Mouse (Mus musculus) kidney, postnatal 25 days (tissue): ENCODE measurements around the gene Cers6.

ENCODE experiments used
- DNase-seq, 2 experiments: peaks; one replicate each; pipeline ENCODE4 v3.0.0; 2021; ENCODE audit warnings: mixed read lengths in 2 of 2

Cers6 gene

GRCm38 (mm10) chr2:69077189-69077588, 215.9 kb downstream of the Cers6 start:
- peak; percentile 5 to 40 for DNase-seq

GRCm38 (mm10) chr2:69080760-69081159, 219.5 kb downstream of the Cers6 start:
- DNase-seq, result no peak

GRCm38 (mm10) chr2:69082499-69083197, 221.4 kb downstream of the Cers6 start:
- no peak for DNase-seq

DNA sequence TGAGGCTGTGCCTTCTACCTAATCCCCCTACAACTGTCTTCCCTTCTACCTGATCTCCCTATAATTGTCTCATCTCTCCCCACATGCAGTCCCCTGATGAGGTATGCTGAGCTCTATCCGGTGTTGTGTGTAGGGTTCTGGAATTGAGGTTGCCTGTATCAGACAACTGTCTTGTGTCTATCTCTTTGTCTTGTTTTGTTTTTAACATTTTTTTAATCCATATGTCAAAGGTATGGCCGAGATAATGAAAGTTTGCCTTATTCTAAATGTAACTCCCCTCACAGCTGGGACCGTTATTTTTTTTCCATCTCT, 221.9 kb downstream of the Cers6 start:
- DNase-seq, result no peak

- no peak for DNase-seq
Measured at GRCm38 (mm10) chr2:69084416-69084815, 223.2 kb downstream of the Cers6 start.

- DNase-seq, result no peak
Measured at GRCm38 (mm10) chr2:69086505-69087260, 225.4 kb downstream of the Cers6 start.

DNA sequence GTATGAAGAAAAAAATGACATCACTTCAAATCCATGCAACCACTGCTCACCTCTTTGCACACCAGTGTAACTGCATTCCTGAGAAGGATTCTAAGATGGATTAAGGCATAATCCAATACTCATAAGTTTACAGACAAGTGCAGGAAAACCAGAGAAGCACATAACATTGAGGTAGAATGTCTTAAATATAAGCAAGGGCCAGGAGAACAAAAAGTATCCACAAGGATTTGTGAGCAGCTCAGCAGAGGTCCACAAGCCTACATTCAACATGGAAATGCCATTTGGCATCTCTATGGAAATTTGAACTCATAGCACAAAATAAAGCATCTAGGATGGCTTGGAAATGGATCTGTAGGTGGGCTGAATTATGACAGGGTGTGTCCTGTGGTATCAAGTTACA, 234.6 kb downstream of the Cers6 start:
- DNase-seq, result no peak

GRCm38 (mm10) chr2:69096821-69097220, 235.6 kb downstream of the Cers6 start:
- DNase-seq, result no peak

GRCm38 (mm10) chr2:69097526-69097925, 236.3 kb downstream of the Cers6 start:
- DNase-seq, result no peak

GRCm38 (mm10) chr2:69098701-69099100, 237.5 kb downstream of the Cers6 start:
- no peak for DNase-seq

DNA sequence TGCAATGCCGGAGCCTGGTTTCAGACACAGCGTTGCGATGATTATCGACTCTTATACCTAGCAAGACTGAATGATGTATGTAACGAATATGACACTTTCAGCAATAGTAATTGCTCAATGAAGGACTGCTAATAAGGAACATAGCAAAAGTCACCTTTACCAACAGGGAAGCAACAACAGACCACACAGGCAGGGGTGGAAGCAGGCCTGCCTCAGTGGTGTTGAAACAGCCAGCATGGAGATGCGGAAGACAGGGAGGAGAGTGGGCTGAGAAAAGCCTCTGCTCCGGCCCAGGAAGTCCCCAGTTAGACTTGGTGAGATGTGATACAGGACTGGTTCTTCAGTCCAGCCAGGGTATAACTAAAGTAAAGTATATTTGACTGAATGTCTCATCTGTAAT, 237.9 kb downstream of the Cers6 start:
- DNase-seq, result no peak

DNA sequence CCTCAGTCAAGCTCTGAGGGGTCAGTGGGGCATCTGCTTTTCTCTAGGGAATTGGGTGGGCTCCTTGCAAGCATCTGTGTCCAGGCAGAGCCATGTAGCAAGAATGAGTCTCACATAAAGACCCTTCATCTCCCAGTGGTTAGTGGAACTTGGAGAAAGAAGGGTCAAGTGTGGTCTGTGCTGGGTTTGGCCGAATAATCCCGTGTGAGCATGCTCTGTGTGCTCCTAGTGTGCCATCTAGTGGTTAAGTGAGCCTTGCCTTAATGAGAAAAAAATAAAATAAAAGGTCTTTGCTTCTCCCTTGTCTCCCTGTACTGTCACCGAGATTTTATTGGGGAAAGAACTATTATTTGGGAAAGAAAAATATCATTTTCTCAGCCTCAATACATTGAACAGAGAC, 239.5 kb downstream of the Cers6 start:
- DNase-seq, result peak; percentile 44 to 61

DNA sequence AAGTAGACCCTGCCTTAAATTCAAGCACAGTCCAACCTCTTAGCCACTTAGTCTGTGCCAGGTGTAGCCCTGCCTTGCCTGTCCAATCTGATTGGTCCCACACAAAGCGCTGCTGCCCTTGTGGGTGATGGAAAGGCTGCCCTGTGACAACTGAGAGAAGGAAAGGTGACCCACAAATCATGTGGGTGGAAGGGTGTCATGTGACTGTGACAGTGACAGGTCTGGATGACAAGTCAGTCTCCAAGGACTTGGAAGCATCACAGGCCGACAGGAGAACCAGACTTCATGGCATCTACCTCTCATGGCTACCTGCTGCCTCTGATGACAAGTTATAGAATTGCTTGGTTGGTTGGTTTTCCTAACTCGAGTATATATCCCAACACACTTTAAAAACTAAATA, 242.3 kb downstream of the Cers6 start:
- DNase-seq, result no peak

- DNase-seq, result no peak
Measured at GRCm38 (mm10) chr2:69104511-69105145, 243.4 kb downstream of the Cers6 start.

- no peak for DNase-seq
Measured at GRCm38 (mm10) chr2:69109246-69109645, 248.0 kb downstream of the Cers6 start.

- no peak for DNase-seq
Measured at GRCm38 (mm10) chr2:69109710-69110109, 248.5 kb downstream of the Cers6 start.

DNA sequence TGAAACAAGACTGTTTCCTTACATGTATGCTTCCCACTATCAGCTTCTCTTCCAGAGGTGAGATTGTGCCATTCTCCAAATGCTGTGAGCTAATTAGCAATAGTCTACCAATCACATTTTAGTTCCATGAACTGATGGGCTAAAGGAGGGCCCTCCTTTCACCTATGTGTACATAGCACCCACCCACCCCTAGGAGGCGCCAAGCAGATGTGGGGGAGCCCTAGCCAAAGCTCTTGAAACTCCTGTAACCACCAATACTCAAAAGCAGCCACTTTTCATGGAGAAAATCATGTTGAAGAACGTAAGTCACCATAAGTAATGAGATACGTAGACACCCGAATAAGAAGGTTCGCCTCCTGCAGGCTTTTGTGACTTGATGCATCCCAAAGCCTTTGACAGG, 251.4 kb downstream of the Cers6 start:
- DNase-seq, result no peak

GRCm38 (mm10) chr2:69113829-69114547, 252.7 kb downstream of the Cers6 start:
- peak in 1 of 2 experiments; percentile 17 for DNase-seq

- no peak for DNase-seq
Measured at GRCm38 (mm10) chr2:69115921-69116320, 254.7 kb downstream of the Cers6 start.

GRCm38 (mm10) chr2:69116767-69117166, 255.5 kb downstream of the Cers6 start:
- no peak for DNase-seq

DNA sequence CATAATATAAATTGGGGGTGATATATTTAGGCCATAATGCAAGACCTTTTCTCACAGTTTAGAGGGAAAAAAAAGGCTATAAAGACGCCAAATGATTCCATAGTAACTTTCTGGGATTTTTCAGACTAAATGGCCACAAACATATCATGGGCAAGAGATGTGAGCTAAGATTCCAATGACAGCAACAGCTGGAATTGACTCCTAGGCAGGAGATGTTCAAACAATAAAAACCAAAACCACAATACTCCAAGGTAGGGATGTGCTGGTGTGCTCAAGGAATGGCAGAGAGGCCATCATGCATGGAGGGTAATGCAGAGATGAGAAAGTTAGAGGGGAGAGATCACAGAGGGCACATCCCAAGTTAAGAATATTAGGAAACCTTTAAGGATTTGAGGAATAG, 257.8 kb downstream of the Cers6 start:
- no peak for DNase-seq

DNA sequence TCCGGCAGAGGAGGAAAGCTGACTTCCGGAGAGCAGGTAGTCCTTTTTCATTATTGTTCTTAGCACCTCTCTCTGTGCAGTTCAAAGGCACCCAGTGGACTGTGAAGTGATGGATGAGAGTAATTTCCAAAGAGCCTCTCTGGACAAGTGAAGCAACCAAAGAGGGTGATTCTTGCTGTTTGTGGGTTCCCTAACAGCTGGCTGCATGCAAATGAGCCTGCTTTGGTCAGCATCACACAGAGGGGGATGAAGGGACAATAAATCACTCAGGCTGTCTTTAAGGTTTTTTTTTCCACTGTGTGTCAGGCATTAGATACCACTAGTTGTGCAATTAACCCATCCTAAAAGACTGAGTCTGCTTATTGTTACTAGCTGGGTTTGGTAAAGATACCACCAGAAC, 258.5 kb downstream of the Cers6 start:
- DNase-seq, result no peak

DNA sequence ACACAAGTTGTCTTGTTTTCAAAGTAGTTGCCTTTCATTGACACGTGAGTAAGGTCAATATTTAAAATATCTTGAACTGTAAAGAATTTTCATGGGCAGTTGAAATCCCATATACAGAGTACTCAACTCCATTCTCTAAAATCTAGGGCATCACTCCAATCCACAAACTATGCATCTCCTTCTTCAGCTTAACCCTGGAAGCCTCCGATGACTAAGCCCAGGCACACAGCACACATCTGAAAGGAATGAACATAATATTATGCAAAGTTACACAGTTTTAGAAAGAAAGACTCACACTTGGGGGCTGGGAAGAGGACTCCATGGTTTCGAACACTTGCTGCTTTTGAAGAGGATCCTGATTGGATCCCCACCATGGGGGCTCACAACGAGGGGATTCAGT, 260.4 kb downstream of the Cers6 start:
- DNase-seq, result no peak

DNA sequence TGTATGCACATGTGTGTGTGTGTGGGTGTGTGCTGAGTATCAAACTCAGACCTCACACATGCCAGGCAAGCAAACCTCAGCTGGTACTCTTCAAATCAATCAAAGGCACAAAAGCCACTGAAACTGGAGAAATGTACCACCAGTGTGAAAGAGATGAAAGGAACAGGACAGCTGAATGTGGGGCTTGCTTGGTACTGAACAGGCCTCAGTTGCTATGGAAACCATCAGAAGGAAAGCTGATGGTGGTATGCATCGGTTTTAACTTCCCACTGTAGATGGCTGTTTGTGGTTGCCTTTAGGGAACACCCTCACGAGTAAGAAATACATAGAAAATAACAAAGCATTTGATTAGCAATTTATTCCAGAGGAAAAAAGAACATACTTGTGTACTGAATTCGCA, 264.2 kb downstream of the Cers6 start:
- no peak for DNase-seq
